In the genomic region with DNA sequence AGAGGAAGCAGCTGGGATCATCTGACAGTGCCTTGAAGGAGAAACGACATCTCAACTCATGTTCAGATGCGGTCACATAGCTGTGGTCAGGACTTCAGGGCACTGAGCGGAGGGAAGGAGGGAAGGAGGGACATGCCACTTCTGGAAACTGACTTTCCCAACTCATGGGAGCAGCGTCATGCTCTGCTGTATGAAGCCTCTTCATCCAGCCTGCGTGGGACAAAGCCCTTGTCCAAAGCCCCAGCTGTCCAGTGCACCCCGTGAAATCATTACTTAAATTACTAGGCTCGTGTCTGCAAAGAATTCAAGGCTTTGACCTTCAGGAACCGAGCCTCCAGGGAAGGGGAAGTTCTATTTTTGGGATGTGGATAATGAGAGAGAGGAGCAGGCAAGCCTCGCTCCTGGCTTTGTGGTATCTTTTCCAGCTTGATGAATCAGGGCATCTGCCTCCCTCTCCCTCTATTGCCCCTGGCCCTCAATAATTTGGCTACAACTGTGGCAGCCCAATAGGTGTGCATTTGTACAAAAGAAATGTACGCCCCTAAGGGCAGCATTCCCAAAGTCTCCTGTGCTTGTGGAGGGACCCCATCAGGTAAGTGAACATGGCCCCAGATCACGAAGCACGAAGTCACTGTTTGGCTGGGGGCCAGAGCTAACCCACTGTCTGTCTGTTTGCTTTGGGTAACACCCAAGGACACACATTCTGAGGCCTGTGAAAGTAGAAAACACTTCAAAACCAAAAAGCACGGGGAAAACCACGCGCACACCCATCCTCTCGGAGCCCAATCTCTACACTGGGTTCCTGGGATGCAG, we compare ENCODE assay signal across 10 mouse cellular contexts. TPM values are rescaled to one million over a fixed set of nuclear protein-coding genes. Genes with fewer than 3 reads are reported as not detected.
DNase-seq lines count a peak whose midpoint lies in the region; ATAC-seq and TF ChIP-seq lines count a peak whose summit lies in the region.
"Had no signal": no experiment of that assay in that cellular context is flagged by ENCODE, and none has a peak within 500 bp of the region (broad histone marks: within the 10 kb centered on the region; RNA-seq: fewer than 3 reads in every experiment).

No protein-coding gene starts in this region.

- 49% methylated on average over 16 of the region's 16 CpGs for WGBS in kidney, embryonic 14.5 days
- 39% methylated on average over 16 of the region's 16 CpGs for WGBS in heart, embryonic 12.5 days
- WGBS in lung, postnatal 0 days: 32% methylated on average over 16 of the region's 16 CpGs
- 68% methylated on average over 16 of the region's 16 CpGs for whole genome bisulfite sequencing in midbrain, embryonic 11.5 days
- 48% methylated on average over 16 of the region's 16 CpGs for WGBS in liver, postnatal 0 days (ENCODE audit: insufficient replicate concordance)

- ATAC-seq in kidney, embryonic 14.5 days (ENCODE audit: low FRiP score, low TSS enrichment): no peak
- ATAC-seq in heart, embryonic 12.5 days (ENCODE audit: insufficient number of reproducible peaks, low FRiP score): no peak
- ATAC-seq in lung, postnatal 0 days: peak; percentile 25
- ATAC-seq in midbrain, embryonic 11.5 days (ENCODE audit: low FRiP score): no peak
- ATAC-seq in liver, postnatal 0 days: no peak

- H3K4me2 ChIP-seq in kidney, embryonic 14.5 days (replicated peaks; ENCODE audit: low read depth, low read length): no peak overlapping the region
- peak overlapping the region; percentile 30; the same call in 1 of the 2 replicates for H3K4me2 ChIP-seq in heart, embryonic 12.5 days
- no peak overlapping the region for H3K4me2 ChIP-seq in lung, postnatal 0 days (replicated peaks; ENCODE audit: low read depth, low read length)
- no peak overlapping the region for H3K4me2 ChIP-seq in midbrain, embryonic 11.5 days
- H3K4me2 ChIP-seq in liver, postnatal 0 days (ENCODE audit: low read depth, low read length): no peak overlapping the region
- H3K4me2 ChIP-seq: hindbrain, embryonic 15.5 days had no signal

- H3K27ac ChIP-seq in kidney, embryonic 14.5 days (ENCODE audit: low read depth, low read length): no peak overlapping the region
- peak overlapping the region; percentile 83 for H3K27ac ChIP-seq in heart, embryonic 12.5 days (ENCODE audit: poor library complexity, severe bottlenecking)
- peak overlapping the region; percentile 83 for H3K27ac ChIP-seq in lung, postnatal 0 days (ENCODE audit: low read length)
- no peak overlapping the region for H3K27ac ChIP-seq in midbrain, embryonic 11.5 days (ENCODE audit: low read depth, low read length)
- H3K27ac ChIP-seq in liver, postnatal 0 days (ENCODE audit: low read depth): no peak overlapping the region
- H3K27ac ChIP-seq: hindbrain, embryonic 15.5 days had no signal

- peaks cover 15% of the 10 kb centered on the region; the same call in 1 of the 2 replicates for H3K4me1 ChIP-seq in kidney, embryonic 14.5 days (ENCODE audit: control insufficient read depth, insufficient read depth, low read length)
- H3K4me1 ChIP-seq in heart, embryonic 12.5 days (replicated peaks): peaks cover 27% of the 10 kb centered on the region
- H3K4me1 ChIP-seq in lung, postnatal 0 days (ENCODE audit: insufficient read depth, low read depth, low read length): peaks cover 16% of the 10 kb centered on the region; the same call in 1 of the 2 replicates
- no peaks in the 10 kb centered on the region for H3K4me1 ChIP-seq in midbrain, embryonic 11.5 days (ENCODE audit: control insufficient read depth, insufficient read depth, low read length)
- peaks cover 12% of the 10 kb centered on the region for H3K4me1 ChIP-seq in liver, postnatal 0 days (ENCODE audit: insufficient read depth)

- no peak overlapping the region for H3K9ac ChIP-seq in kidney, embryonic 14.5 days (ENCODE audit: low read depth, low read length)
- H3K9ac ChIP-seq in heart, embryonic 12.5 days: no peak overlapping the region
- H3K9ac ChIP-seq in lung, postnatal 0 days (replicated peaks; ENCODE audit: low read depth): no peak overlapping the region
- no peak overlapping the region for H3K9ac ChIP-seq in midbrain, embryonic 11.5 days (ENCODE audit: low read length)
- no peak overlapping the region for H3K9ac ChIP-seq in liver, postnatal 0 days (replicated peaks)
- H3K9ac ChIP-seq: hindbrain, embryonic 15.5 days had no signal

- no peaks in the 10 kb centered on the region for H3K27me3 ChIP-seq in kidney, embryonic 14.5 days (ENCODE audit: control insufficient read depth, insufficient read depth, low read length)
- H3K27me3 ChIP-seq in heart, embryonic 12.5 days (replicated peaks): no peaks in the 10 kb centered on the region
- no peaks in the 10 kb centered on the region for H3K27me3 ChIP-seq in lung, postnatal 0 days (replicated peaks; ENCODE audit: insufficient read depth, low read length)
- H3K27me3 ChIP-seq in midbrain, embryonic 11.5 days (ENCODE audit: control insufficient read depth, insufficient read depth, low read length): no peaks in the 10 kb centered on the region
- H3K27me3 ChIP-seq in liver, postnatal 0 days (ENCODE audit: insufficient read depth, low read length): peaks cover 8% of the 10 kb centered on the region; the same call in 1 of the 2 replicates
- H3K27me3 ChIP-seq: hindbrain, embryonic 15.5 days had no signal

- no peak overlapping the region for H3K4me3 ChIP-seq in kidney, embryonic 14.5 days (ENCODE audit: low read length)
- no peak overlapping the region for H3K4me3 ChIP-seq in heart, embryonic 12.5 days
- no peak overlapping the region for H3K4me3 ChIP-seq in lung, postnatal 0 days (ENCODE audit: low read depth, low read length)
- no peak overlapping the region for H3K4me3 ChIP-seq in midbrain, embryonic 11.5 days (ENCODE audit: low read depth, low read length)
- H3K4me3 ChIP-seq in liver, postnatal 0 days (ENCODE audit: low read depth, low read length): no peak overlapping the region
- H3K4me3 ChIP-seq: hindbrain, embryonic 15.5 days had no signal

- TF ChIP-seq CTCF in lung, postnatal 0 days (IDR thresholded peaks at IDR 0.05): no peak
- no peak for TF ChIP-seq CTCF in liver, postnatal 0 days (IDR thresholded peaks at IDR 0.05; ENCODE audit: low read depth)

- no peaks in the 10 kb centered on the region for H3K9me3 ChIP-seq in kidney, embryonic 14.5 days (ENCODE audit: control insufficient read depth, low read length)
- H3K9me3 ChIP-seq in heart, embryonic 12.5 days (replicated peaks): no peaks in the 10 kb centered on the region
- H3K9me3 ChIP-seq in lung, postnatal 0 days (ENCODE audit: low read length): no peaks in the 10 kb centered on the region
- no peaks in the 10 kb centered on the region for H3K9me3 ChIP-seq in midbrain, embryonic 11.5 days (ENCODE audit: control insufficient read depth, low read length)
- H3K9me3 ChIP-seq in liver, postnatal 0 days (ENCODE audit: low read length): no peaks in the 10 kb centered on the region
- H3K9me3 ChIP-seq: hindbrain, embryonic 15.5 days had no signal

- no peak for TF ChIP-seq EP300 in lung, postnatal 0 days (IDR thresholded peaks at IDR 0.05)
- no peak for TF ChIP-seq EP300 in liver, postnatal 0 days (IDR thresholded peaks at IDR 0.05; ENCODE audit: low read depth)

- H3K36me3 ChIP-seq in kidney, embryonic 14.5 days (ENCODE audit: control insufficient read depth, insufficient read depth, low read length): no peaks in the 10 kb centered on the region
- no peaks in the 10 kb centered on the region for H3K36me3 ChIP-seq in heart, embryonic 12.5 days
- H3K36me3 ChIP-seq in lung, postnatal 0 days (ENCODE audit: insufficient read depth, low read length): no peaks in the 10 kb centered on the region
- H3K36me3 ChIP-seq in midbrain, embryonic 11.5 days (ENCODE audit: control insufficient read depth, insufficient read depth, low read length): no peaks in the 10 kb centered on the region
- H3K36me3 ChIP-seq in liver, postnatal 0 days (replicated peaks; ENCODE audit: insufficient read depth, low read length): no peaks in the 10 kb centered on the region
- H3K36me3 ChIP-seq: hindbrain, embryonic 15.5 days had no signal

- DNase-seq in kidney, adult 18-20 months: peak; percentile 34
- DNase-seq in adrenal gland, postnatal 25 days: peak; percentile 48
- peak; percentile 77 for DNase-seq in lung, postnatal 0 days (ENCODE audit: low spot score)
- no peak for DNase-seq in gastrocnemius, postnatal 10 days
- DNase-seq in midbrain, embryonic 11.5 days (ENCODE audit: low spot score, missing footprints): no peak
- no peak for DNase-seq in liver, postnatal 0 days

RNA-seq across cellular contexts. Expression of a gene that starts 7.6 kb away (rescaled TPM):
- 3.0 and 3.7 TPM in 2 replicates for polyA plus RNA-seq in kidney, embryonic 14.5 days (2014; fragmentation: Nextera tagmentation; extraction: Ambion mirVana)
- 0.57 and 1.5 TPM in 2 replicates for total RNA-seq in adrenal gland, postnatal 25 days (2021)
- polyA plus RNA-seq in heart, embryonic 12.5 days (2016; fragmentation: Nextera tagmentation; extraction: Ambion mirVana): 1.6 and 2.1 TPM in 2 replicates
- polyA plus RNA-seq in lung, postnatal 0 days (2015; fragmentation: Nextera tagmentation; extraction: Ambion mirVana): 38.6 and 56.3 TPM in 2 replicates
- 1 to 10 TPM; 3.7 to 4.0 TPM for total RNA-seq in gastrocnemius, postnatal 10 days (2021)
- 7.1 and 8.3 TPM in 2 replicates for polyA plus RNA-seq in midbrain, embryonic 11.5 days (2014; fragmentation: Nextera tagmentation; extraction: Ambion mirVana)
- 15.5 and 17.4 TPM in 2 replicates for polyA plus RNA-seq in liver, postnatal 0 days (2015; fragmentation: Nextera tagmentation; extraction: Ambion mirVana)

RNA-seq across cellular contexts. Expression of a gene that starts 29.1 kb away (rescaled TPM):
- 160 and 212 TPM in 2 replicates for polyA plus RNA-seq in kidney, embryonic 14.5 days (2014; fragmentation: Nextera tagmentation; extraction: Ambion mirVana)
- 112 TPM in 2 replicates for total RNA-seq in adrenal gland, postnatal 25 days (2021)
- 94.8 and 96.8 TPM in 2 replicates for polyA plus RNA-seq in heart, embryonic 12.5 days (2016; fragmentation: Nextera tagmentation; extraction: Ambion mirVana)
- 89.5 and 97.7 TPM in 2 replicates for polyA plus RNA-seq in lung, postnatal 0 days (2015; fragmentation: Nextera tagmentation; extraction: Ambion mirVana)
- total RNA-seq in gastrocnemius, postnatal 10 days (2021): 10 to 100 TPM; 34.8 to 35.4 TPM
- 173 and 183 TPM in 2 replicates for polyA plus RNA-seq in midbrain, embryonic 11.5 days (2014; fragmentation: Nextera tagmentation; extraction: Ambion mirVana)
- polyA plus RNA-seq in liver, postnatal 0 days (2015; fragmentation: Nextera tagmentation; extraction: Ambion mirVana): 64.4 and 67.4 TPM in 2 replicates

RNA-seq across cellular contexts. Expression of a gene that starts 57.1 kb away (rescaled TPM):
- polyA plus RNA-seq in kidney, embryonic 14.5 days (2014; fragmentation: Nextera tagmentation; extraction: Ambion mirVana): 0.34 and 0.39 TPM in 2 replicates
- total RNA-seq in adrenal gland, postnatal 25 days (2021): not detected in 2 replicates
- polyA plus RNA-seq in heart, embryonic 12.5 days (2016; fragmentation: Nextera tagmentation; extraction: Ambion mirVana): not detected in 2 replicates
- polyA plus RNA-seq in lung, postnatal 0 days (2015; fragmentation: Nextera tagmentation; extraction: Ambion mirVana): 0.05 and 0.06 TPM in 2 replicates
- not detected for total RNA-seq in gastrocnemius, postnatal 10 days (2021)
- polyA plus RNA-seq in midbrain, embryonic 11.5 days (2014; fragmentation: Nextera tagmentation; extraction: Ambion mirVana): 0.08 and 0.14 TPM in 2 replicates
- polyA plus RNA-seq in liver, postnatal 0 days (2015; fragmentation: Nextera tagmentation; extraction: Ambion mirVana): 0.06 TPM in 1 of 2 replicates, not detected in the other
- polyA plus RNA-seq: liver, embryonic 16.5 days had no signal

RNA-seq across cellular contexts. Expression of a gene that starts 58.2 kb away (rescaled TPM):
- 11.2 and 13.5 TPM in 2 replicates for polyA plus RNA-seq in kidney, embryonic 14.5 days (2014; fragmentation: Nextera tagmentation; extraction: Ambion mirVana)
- 32.7 and 34.1 TPM in 2 replicates for total RNA-seq in adrenal gland, postnatal 25 days (2021)
- polyA plus RNA-seq in heart, embryonic 12.5 days (2016; fragmentation: Nextera tagmentation; extraction: Ambion mirVana): 18.1 and 19.9 TPM in 2 replicates
- polyA plus RNA-seq in lung, postnatal 0 days (2015; fragmentation: Nextera tagmentation; extraction: Ambion mirVana): 9.1 and 9.8 TPM in 2 replicates
- 10 to 100 TPM; 20.7 to 24.9 TPM for total RNA-seq in gastrocnemius, postnatal 10 days (2021)
- 13.6 and 18.7 TPM in 2 replicates for polyA plus RNA-seq in midbrain, embryonic 11.5 days (2014; fragmentation: Nextera tagmentation; extraction: Ambion mirVana)
- polyA plus RNA-seq in liver, postnatal 0 days (2015; fragmentation: Nextera tagmentation; extraction: Ambion mirVana): 15.2 and 16.3 TPM in 2 replicates

Comparison
In these comparisons a context has a peak if more than half of its experiments do, and no peak if none do; other contexts are left out.
1. DNase-seq: peak in kidney, adult 18-20 months (single experiment), adrenal gland, postnatal 25 days (single experiment) and lung, postnatal 0 days (single experiment); none in gastrocnemius, postnatal 10 days (single experiment), midbrain, embryonic 11.5 days (single experiment) and liver, postnatal 0 days (single experiment).
2. H3K27ac ChIP-seq: peak in heart, embryonic 12.5 days (single experiment) and lung, postnatal 0 days (single experiment); none in kidney, embryonic 14.5 days (single experiment), midbrain, embryonic 11.5 days (single experiment) and liver, postnatal 0 days (single experiment).